Mouse (Mus musculus): ENCODE measurements around the gene AU022751. TPM values are rescaled to one million over a fixed set of nuclear protein-coding genes. Genes with fewer than 3 reads are reported as not detected.
"Not testable (repeated sequence)": the region's sequence is repeated elsewhere in the genome, so short reads cannot be mapped to it uniquely, and the experiment has no call there.

Gene AU022751
- total RNA-seq (2014; fragmentation: Nextera tagmentation) (not detected in 2 replicates), total RNA-seq (2017) (not detected in 2 replicates), polyA plus RNA-seq (2012) (not detected in 2 replicates)

DNA sequence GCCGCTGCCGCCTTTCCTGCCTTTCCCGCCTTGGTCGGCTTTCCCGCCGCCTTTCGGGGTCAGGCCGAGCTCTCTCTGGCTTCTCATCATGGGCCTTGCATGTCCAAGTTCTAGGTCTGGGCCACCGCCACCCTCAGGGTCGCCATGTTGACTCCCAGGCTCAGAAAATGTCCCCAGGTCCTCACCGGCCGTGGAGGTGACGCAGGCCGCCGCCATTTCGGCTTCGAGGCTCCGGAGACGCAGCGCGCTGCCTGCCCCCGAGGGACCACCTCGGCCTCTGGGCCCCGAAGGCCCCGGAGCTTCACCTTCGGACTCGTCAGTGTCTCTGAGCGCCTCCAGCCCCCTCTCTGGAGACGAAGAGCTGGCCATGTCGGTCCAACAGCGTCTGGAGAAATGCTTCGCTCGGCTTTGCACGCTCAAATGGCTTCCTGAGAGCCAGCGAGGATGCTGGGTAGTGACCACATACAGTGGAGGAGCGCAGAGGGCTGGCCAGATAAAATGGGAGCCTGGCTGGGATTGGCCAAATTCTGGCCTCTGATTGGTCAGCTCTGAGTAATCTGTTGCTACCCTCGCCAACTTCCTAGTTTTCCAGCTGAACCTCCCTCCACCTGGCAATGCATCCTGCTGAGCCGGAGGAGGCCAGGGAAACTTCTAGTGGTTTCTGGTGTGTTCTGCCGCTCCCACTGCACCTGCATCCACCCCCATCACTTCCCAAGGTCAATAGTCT lies at the start of gene AU022751:
Gene AU022751, minus strand, starts transcription at position 466 of the 727 bp plus-strand sequence.
- no peak within 1 kb of the TSS for H3K4me3 ChIP-seq (ENCODE audit: low read depth, low read length)

DNA sequence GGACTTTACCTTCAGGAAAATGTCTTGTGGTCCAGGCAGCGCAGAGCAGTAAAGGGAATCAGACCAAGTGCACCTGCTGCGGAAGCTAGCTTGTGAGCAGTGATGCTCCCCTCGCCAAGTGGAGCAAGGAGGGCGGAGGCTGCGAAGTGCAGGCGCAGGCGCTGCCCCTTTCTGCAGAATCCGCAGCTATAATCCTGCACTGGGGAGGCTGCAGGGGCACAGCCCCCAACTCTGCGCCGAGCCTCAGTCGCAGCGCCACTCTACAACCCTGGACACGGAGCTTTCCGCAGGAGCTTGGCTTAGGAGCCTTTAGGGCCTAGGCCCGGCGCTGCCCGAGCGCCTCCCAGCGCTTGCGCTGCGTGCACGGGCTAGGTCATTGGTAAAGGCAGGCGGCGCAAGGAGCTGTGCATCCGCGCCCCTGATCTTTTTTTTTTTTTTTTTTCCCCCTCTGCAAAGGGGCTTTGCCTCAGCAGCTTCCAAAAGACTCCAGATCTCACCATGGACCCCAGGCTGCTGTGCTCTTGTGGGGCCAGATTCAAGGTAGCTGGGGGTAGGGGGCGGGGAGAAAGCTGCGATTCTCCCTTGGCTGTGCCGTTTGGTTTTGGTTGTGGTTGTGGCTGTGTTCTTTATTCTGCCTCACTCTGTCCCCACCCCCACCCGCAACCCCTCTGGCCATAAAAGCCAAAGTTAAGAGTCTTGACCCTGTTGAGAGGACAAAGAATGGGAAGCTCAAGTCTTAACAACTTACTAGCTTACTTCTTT lies 9.0 kb upstream of the AU022751 start:
- Histone ChIP-seq H3K27me3 (ENCODE audit: insufficient read depth, low read length) (no peaks in the 10 kb centered on the region), H3K4me3 (ENCODE audit: low read depth, low read length) (no peak overlapping the region), H3K36me3 (replicated peaks) (no peaks in the 10 kb centered on the region), H3K9me3 (replicated peaks) (no peaks in the 10 kb centered on the region), H3K4me1 (ENCODE audit: insufficient read depth, low read depth, low read length) (no peaks in the 10 kb centered on the region)
- TF ChIP-seq GATA2 (IDR thresholded peaks at IDR 0.05; ENCODE audit: borderline replicate concordance, low read depth, low read length) (no peak), POLR2AphosphoS5 (IDR thresholded peaks at IDR 0.05; ENCODE audit: insufficient replicate concordance, low read depth, low read length) (no peak), GATA1 (IDR thresholded peaks at IDR 0.05; ENCODE audit: borderline replicate concordance, low read length) (no peak)
- ATAC-seq (ENCODE audit: extremely low read depth, insufficient number of reproducible peaks, low FRiP score, poor library complexity, severe bottlenecking): no peak
- no peak for DNase-seq (ENCODE audit: low spot score)

More for the DNA sequence above, at the start of gene AU022751:
- no peaks in the 10 kb centered on the region for H3K36me3 ChIP-seq (replicated peaks)
- no peaks in the 10 kb centered on the region for H3K4me1 ChIP-seq (ENCODE audit: insufficient read depth, low read depth, low read length)
- no peaks in the 10 kb centered on the region for H3K27me3 ChIP-seq (ENCODE audit: insufficient read depth, low read length)
- H3K9me3 ChIP-seq (replicated peaks): peaks cover 10% of the 10 kb centered on the region
- DNase-seq (ENCODE audit: low spot score): no peak
- TF ChIP-seq GATA1 (IDR thresholded peaks at IDR 0.05; ENCODE audit: borderline replicate concordance, low read length): no peak
- TF ChIP-seq CTCF (IDR thresholded peaks at IDR 0.05; ENCODE audit: low read depth, low read length): no peak
- no peak for TF ChIP-seq POLR2AphosphoS5 (IDR thresholded peaks at IDR 0.05; ENCODE audit: insufficient replicate concordance, low read depth, low read length)
- TF ChIP-seq GATA2 (IDR thresholded peaks at IDR 0.05; ENCODE audit: borderline replicate concordance, low read depth, low read length): no peak
- no peak for TF ChIP-seq TAL1 (conservative IDR thresholded peaks at IDR 0.05; ENCODE audit: low read depth, low read length)
- no peak for ATAC-seq (ENCODE audit: extremely low read depth, insufficient number of reproducible peaks, low FRiP score, poor library complexity, severe bottlenecking)

- H3K4me1 ChIP-seq (ENCODE audit: insufficient read depth, low read depth, low read length): no peaks in the 10 kb centered on the region
- TF ChIP-seq POLR2AphosphoS5 (IDR thresholded peaks at IDR 0.05; ENCODE audit: insufficient replicate concordance, low read depth, low read length): no peak
- TF ChIP-seq GATA1 (IDR thresholded peaks at IDR 0.05; ENCODE audit: borderline replicate concordance, low read length): no peak
- no peak for TF ChIP-seq TAL1 (conservative IDR thresholded peaks at IDR 0.05; ENCODE audit: low read depth, low read length)
- TF ChIP-seq GATA2 (IDR thresholded peaks at IDR 0.05; ENCODE audit: borderline replicate concordance, low read depth, low read length): no peak
- TF ChIP-seq CTCF (IDR thresholded peaks at IDR 0.05; ENCODE audit: low read depth, low read length): no peak
- H3K27me3 ChIP-seq (ENCODE audit: insufficient read depth, low read length): no peaks in the 10 kb centered on the region
- H3K9me3 ChIP-seq (replicated peaks): no peaks in the 10 kb centered on the region
- no peak overlapping the region for H3K4me3 ChIP-seq (ENCODE audit: low read depth, low read length)
- no peaks in the 10 kb centered on the region for H3K36me3 ChIP-seq (replicated peaks)
- ATAC-seq (ENCODE audit: extremely low read depth, insufficient number of reproducible peaks, low FRiP score, poor library complexity, severe bottlenecking) (no peak), DNase-seq (ENCODE audit: low spot score) (no peak)
Observed at GRCm38 (mm10) chrX:6091547-6091946, 8.3 kb upstream of the AU022751 start.

DNA sequence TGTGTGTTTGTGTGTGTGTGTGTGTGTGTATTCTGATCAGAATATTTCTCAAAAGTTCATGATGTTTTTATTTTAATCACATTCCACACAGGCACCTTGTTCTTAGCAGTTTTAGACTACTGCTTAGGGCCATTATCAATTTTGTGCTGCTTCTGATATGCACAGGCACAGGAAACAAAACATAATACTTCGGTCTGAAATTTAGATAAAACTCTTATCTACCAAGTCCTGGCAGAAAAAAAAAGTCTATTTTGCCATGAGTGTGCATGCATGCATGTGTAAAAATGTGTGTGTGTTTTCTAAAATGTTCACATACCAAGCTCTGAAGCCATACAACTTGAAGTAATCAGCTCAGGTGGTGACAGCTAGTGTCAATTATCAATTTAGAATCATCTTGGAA lies 21.7 kb downstream of the AU022751 start:
- Histone ChIP-seq H3K9me3 (replicated peaks) (no peaks in the 10 kb centered on the region), H3K4me3 (ENCODE audit: low read depth, low read length) (no peak overlapping the region), H3K36me3 (replicated peaks) (no peaks in the 10 kb centered on the region), H3K4me1 (ENCODE audit: insufficient read depth, low read depth, low read length) (no peaks in the 10 kb centered on the region), H3K27me3 (ENCODE audit: insufficient read depth, low read length) (no peaks in the 10 kb centered on the region)
- DNase-seq (ENCODE audit: low spot score): no peak
- ATAC-seq (ENCODE audit: extremely low read depth, insufficient number of reproducible peaks, low FRiP score, poor library complexity, severe bottlenecking): no peak
- no peak for TF ChIP-seq POLR2AphosphoS5 (IDR thresholded peaks at IDR 0.05; ENCODE audit: insufficient replicate concordance, low read depth, low read length)
- no peak for TF ChIP-seq CTCF (IDR thresholded peaks at IDR 0.05; ENCODE audit: low read depth, low read length)
- TF ChIP-seq GATA1 (IDR thresholded peaks at IDR 0.05; ENCODE audit: borderline replicate concordance, low read length): no peak
- TF ChIP-seq TAL1 (conservative IDR thresholded peaks at IDR 0.05; ENCODE audit: low read depth, low read length): no peak
- no peak for TF ChIP-seq GATA2 (IDR thresholded peaks at IDR 0.05; ENCODE audit: borderline replicate concordance, low read depth, low read length)

- H3K9me3 ChIP-seq (replicated peaks); H3K4me1 ChIP-seq (ENCODE audit: insufficient read depth, low read depth, low read length); H3K36me3 ChIP-seq (replicated peaks); DNase-seq (ENCODE audit: low spot score); H3K27me3 ChIP-seq (ENCODE audit: insufficient read depth, low read length); ATAC-seq (ENCODE audit: extremely low read depth, insufficient number of reproducible peaks, low FRiP score, poor library complexity, severe bottlenecking); H3K4me3 ChIP-seq (ENCODE audit: low read depth, low read length): not testable (repeated sequence)
Observed at GRCm38 (mm10) chrX:6047936-6048614, 35.1 kb downstream of the AU022751 start.

GRCm38 (mm10) chrX:6047066-6047935 lies 35.9 kb downstream of the AU022751 start, which contains the start of gene Nudt11:
Gene Nudt11 (plus strand): TSS chrX:6047453.
- H3K4me3 ChIP-seq (ENCODE audit: low read depth, low read length); H3K4me1 ChIP-seq (ENCODE audit: insufficient read depth, low read depth, low read length); DNase-seq (ENCODE audit: low spot score); H3K27me3 ChIP-seq (ENCODE audit: insufficient read depth, low read length); H3K9me3 ChIP-seq (replicated peaks); ATAC-seq (ENCODE audit: extremely low read depth, insufficient number of reproducible peaks, low FRiP score, poor library complexity, severe bottlenecking); H3K36me3 ChIP-seq (replicated peaks): not testable (repeated sequence)

Other genes with a start within 250 kb of the AU022751 start
- gene Nudt11, start 36.0 kb downstream of the AU022751 start, total RNA-seq (2014; fragmentation: Nextera tagmentation): not detected in 2 replicates
- gene Nudt11, start 36.0 kb downstream of the AU022751 start, total RNA-seq (2017): 0.06 TPM in 1 of 2 replicates, not detected in the other
- gene Nudt11, start 36.0 kb downstream of the AU022751 start, polyA plus RNA-seq (2012): not detected in 2 replicates
- not detected in 2 replicates for gene Nudt10, start 89.6 kb upstream of the AU022751 start, total RNA-seq (2014; fragmentation: Nextera tagmentation)
- gene Nudt10, start 89.6 kb upstream of the AU022751 start, total RNA-seq (2017): not detected in 2 replicates
- not detected in 2 replicates for gene Nudt10, start 89.6 kb upstream of the AU022751 start, polyA plus RNA-seq (2012)
- not detected in 2 replicates for gene Bmp15, start 237.3 kb upstream of the AU022751 start, total RNA-seq (2014; fragmentation: Nextera tagmentation)
- gene Bmp15, start 237.3 kb upstream of the AU022751 start, total RNA-seq (2017): 0.05 TPM in 1 of 2 replicates, not detected in the other
- gene Bmp15, start 237.3 kb upstream of the AU022751 start, polyA plus RNA-seq (2012): not detected in 2 replicates

All from G1E (cell line).